Mouse (Mus musculus): ENCODE data around the gene Klhdc8a. TPM values are rescaled to one million over a fixed set of nuclear protein-coding genes. Genes with fewer than 3 reads are reported as not detected.

Gene Klhdc8a
- polyA plus RNA-seq, 1 experiment from 2014 or later: 5.4 TPM

DNA sequence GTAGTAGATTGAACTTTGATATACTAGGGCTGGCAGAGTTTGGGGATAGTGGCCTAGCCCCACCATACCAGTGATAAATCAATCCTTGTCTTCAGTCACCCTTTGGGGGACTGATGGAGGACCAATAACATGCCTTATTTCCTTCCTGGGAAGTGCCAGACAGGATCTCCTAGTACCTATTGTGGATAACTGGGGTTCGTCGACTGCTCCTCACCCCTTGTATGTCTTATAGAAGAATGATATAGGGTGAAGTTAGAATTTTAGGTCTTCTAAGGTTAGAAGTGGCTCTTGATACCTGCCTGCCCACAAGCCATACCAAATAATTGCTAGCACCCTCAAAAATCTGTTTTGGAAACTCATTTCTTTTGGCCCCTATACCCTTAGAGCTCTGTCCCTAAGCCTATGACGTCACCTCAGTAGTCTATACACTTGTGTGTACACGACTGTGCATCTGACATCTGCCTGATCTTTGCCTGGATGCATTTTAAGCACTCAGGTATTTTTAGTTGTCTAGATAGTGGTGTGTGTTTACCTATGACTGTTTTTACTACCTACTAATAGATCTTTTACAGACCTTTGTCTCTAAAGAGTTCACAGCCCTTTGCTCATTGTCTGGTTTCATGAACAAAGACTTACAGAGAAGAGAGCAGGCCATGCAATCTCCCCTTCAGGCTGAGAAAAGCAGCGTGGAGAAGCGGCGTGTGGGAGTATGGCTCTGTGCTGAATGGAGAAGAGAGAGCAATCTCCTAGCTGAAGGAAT lies 23.6 kb downstream of the Klhdc8a start:
- Histone ChIP-seq H3K27ac (replicated peaks) (peak overlapping the region; percentile 98), H3K36me3 (peaks cover 35% of the 10 kb centered on the region), H3K9ac (replicated peaks) (peak overlapping the region; percentile 34), H3K4me2 (replicated peaks) (peak overlapping the region; percentile 63), H3K4me1 (peaks cover 92% of the 10 kb centered on the region), H3K4me3 (0 out of 2 replicates have a peak overlapping the region, but pooled peaks have one; percentile 6), H3K9me3 (no peaks in the 10 kb centered on the region), H3K27me3 (no peaks in the 10 kb centered on the region)
- 21% methylated on average over 7 of the region's 7 CpGs for WGBS
- peak; percentile 11; the same call in 1 of the 2 replicates for ATAC-seq (ENCODE audit: low FRiP score, low read depth)

DNA sequence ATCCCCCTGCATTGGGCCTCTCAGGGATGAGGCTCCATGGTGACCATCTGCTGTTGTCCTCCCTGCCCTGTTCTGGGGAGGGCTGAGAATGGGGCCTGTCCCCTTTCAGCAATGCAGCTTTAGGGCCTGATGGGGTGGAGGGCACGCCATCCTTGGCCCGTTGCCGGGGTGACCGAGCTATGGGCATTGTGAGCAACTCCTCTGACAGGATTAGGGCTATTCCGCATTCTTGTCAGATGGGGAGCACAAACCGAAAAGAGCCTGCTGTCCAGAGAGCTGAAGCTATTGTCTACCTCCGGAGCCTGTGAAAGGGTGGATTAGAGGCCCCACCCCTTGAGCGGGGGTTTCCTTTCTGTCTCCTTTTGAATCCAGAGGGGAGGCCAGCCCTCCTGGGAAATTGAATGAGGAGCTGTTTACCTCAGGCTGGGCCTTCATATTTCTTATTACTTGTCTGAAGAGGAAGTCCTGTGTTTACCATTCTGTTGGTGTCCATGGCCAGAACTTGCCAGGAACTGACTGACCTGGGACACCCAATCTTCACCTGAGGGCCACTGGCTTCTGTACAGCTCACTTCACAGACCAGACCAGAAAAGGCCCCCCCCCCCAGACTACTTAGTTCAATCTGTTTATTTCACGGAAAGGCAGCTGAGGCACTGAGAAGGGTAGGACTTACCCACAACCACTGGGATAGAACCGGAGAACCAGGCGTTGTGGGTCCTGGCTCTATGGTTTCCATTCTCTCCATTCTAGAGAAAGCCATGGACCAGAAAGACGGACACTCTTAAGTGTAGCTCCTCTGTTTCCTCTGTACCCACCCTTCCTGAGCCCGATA lies 24.5 kb downstream of the Klhdc8a start:
- WGBS: 4% methylated on average over 13 of the region's 13 CpGs
- peak overlapping the region; percentile 21 for H3K4me3 ChIP-seq
- peaks cover 44% of the 10 kb centered on the region for H3K36me3 ChIP-seq
- peak; percentile 95 for ATAC-seq (ENCODE audit: low FRiP score, low read depth)
- H3K4me2 ChIP-seq (replicated peaks): peak overlapping the region; percentile 63
- H3K27me3 ChIP-seq: no peaks in the 10 kb centered on the region
- peak overlapping the region; percentile 98 for H3K27ac ChIP-seq (replicated peaks)
- peaks cover 96% of the 10 kb centered on the region for H3K4me1 ChIP-seq
- H3K9ac ChIP-seq (replicated peaks): peak overlapping the region; percentile 34; the same call in 1 of the 2 replicates
- H3K9me3 ChIP-seq: no peaks in the 10 kb centered on the region

DNA sequence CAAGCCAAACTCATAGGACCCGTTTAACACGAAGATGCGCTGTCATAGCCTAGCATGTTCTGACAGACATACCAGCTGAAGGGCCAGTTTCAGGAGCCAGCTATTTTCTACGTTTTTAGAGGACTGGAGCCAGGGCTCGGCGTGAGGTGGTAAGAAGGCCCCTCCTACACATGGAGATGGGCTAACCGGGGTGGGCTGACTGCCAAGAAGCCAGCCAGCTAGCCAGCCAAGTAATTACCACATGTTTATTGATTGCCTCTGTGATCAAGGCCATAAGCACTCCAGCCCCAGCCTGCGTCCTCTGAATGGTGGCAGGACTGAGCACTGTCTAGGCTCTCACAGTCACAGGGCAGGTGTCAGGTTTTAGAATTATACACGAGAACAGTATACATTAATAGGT lies 28.4 kb downstream of the Klhdc8a start:
- H3K27me3 ChIP-seq: no peaks in the 10 kb centered on the region
- H3K4me3 ChIP-seq: no peak overlapping the region
- no peaks in the 10 kb centered on the region for H3K9me3 ChIP-seq
- H3K4me1 ChIP-seq: peaks cover 93% of the 10 kb centered on the region
- H3K36me3 ChIP-seq: peaks cover 72% of the 10 kb centered on the region
- H3K9ac ChIP-seq (replicated peaks): 0 out of 2 replicates have a peak overlapping the region, but pooled peaks have one; percentile 3
- 61% methylated on average over 9 of the region's 9 CpGs for WGBS
- ATAC-seq (ENCODE audit: low FRiP score, low read depth): no peak
- H3K4me2 ChIP-seq (replicated peaks): no peak overlapping the region
- H3K27ac ChIP-seq (replicated peaks): peak overlapping the region; percentile 78

DNA sequence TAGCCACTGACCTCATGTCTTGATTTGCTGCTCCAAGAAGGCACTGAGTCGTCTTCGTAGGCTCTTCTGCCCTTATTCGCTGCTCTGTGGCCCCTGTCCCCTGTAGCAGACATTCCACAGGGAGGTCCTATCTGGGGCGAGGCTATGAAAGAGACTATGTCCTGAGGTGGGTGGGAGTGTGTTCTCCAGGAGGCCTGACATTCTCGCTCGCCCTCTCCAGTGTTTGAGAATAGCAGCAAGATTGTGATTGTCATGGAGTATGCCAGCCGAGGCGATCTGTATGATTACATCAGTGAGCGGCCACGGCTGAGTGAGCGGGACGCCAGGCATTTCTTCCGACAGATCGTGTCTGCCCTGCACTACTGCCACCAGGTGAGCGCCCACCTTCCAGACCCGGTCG lies 29.1 kb downstream of the Klhdc8a start:
- no peak for ATAC-seq (ENCODE audit: low FRiP score, low read depth)

DNA sequence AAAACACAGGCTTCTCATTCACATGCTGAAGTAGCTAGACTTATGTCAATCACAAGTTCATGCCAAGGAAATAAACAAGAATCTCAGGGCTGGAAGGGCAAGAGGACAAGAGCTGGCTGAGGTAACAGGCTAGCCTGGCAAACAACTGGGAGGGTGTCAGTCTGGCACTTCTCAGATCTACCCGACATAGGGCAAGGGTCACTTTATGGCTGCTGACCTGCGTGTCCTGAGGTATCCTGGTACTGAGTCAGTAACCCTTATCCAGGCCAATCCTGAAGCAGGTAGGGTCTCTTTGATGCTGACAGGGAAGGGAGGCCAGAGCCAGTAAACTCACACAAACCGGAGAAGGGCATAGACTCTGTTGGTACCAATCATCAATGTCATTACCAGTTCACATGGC lies 30.1 kb downstream of the Klhdc8a start:
- no peaks in the 10 kb centered on the region for H3K9me3 ChIP-seq
- WGBS: 77% methylated on average over 3 of the region's 3 CpGs
- no peak for ATAC-seq (ENCODE audit: low FRiP score, low read depth)
- peaks cover 80% of the 10 kb centered on the region for H3K36me3 ChIP-seq
- H3K27ac ChIP-seq (replicated peaks): peak overlapping the region; percentile 78
- peaks cover 93% of the 10 kb centered on the region for H3K4me1 ChIP-seq
- H3K4me2 ChIP-seq (replicated peaks): no peak overlapping the region
- H3K27me3 ChIP-seq: no peaks in the 10 kb centered on the region
- H3K9ac ChIP-seq (replicated peaks): 0 out of 2 replicates have a peak overlapping the region, but pooled peaks have one; percentile 1
- no peak overlapping the region for H3K4me3 ChIP-seq

More for the DNA sequence above, 29.1 kb downstream of the Klhdc8a start:
- WGBS: 87% methylated on average over 17 of the region's 17 CpGs
- Histone ChIP-seq H3K36me3 (peaks cover 79% of the 10 kb centered on the region), H3K27ac (replicated peaks) (peak overlapping the region; percentile 78), H3K27me3 (no peaks in the 10 kb centered on the region), H3K4me1 (peaks cover 93% of the 10 kb centered on the region), H3K9ac (replicated peaks) (0 out of 2 replicates have a peak overlapping the region, but pooled peaks have one; percentile 3), H3K4me2 (replicated peaks) (no peak overlapping the region), H3K9me3 (no peaks in the 10 kb centered on the region), H3K4me3 (no peak overlapping the region)

DNA sequence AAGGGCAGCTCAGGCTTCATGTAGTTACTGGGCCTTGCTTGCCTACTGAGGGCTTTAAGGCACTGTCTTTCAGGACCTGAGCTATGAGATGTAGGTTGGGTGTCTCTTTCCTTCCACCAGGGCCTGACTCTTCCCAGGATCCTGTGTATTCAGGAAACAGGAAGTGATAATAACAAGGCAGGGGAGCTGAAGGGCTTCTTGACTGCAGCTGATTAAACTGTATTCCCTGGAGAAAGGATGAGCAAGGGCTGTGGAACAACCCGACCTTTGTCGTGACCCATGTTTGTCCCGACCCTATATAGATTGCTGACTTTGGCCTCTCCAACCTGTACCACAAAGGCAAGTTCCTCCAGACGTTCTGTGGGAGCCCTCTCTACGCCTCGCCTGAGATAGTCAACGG lies 31.2 kb downstream of the Klhdc8a start:
- WGBS: 78% methylated on average over 7 of the region's 7 CpGs
- Histone ChIP-seq H3K4me1 (peaks cover 93% of the 10 kb centered on the region), H3K27me3 (no peaks in the 10 kb centered on the region), H3K9me3 (no peaks in the 10 kb centered on the region), H3K9ac (replicated peaks) (no peak overlapping the region; the same call in 1 of the 2 replicates), H3K4me3 (no peak overlapping the region), H3K36me3 (peaks cover 75% of the 10 kb centered on the region), H3K4me2 (replicated peaks) (no peak overlapping the region), H3K27ac (replicated peaks) (peak overlapping the region; percentile 94)
- ATAC-seq (ENCODE audit: low FRiP score, low read depth): no peak

DNA sequence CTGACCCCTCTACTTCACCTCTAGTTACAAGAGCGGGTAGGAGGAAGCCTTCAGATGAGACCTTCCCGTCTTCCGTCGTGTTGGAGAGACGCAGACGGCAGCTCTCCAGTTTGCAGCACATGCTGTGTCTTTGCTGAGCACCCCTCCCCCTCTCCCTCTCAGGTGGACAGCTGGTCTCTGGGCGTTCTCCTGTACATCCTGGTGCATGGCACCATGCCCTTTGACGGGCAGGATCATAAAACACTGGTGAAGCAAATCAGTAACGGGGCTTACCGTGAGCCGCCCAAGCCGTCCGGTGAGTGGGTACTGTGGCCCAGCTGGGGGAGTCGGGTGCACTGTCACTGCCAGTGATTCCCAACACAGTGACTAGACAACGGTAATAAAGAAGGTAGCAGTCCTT lies 32.0 kb downstream of the Klhdc8a start:
- Histone ChIP-seq H3K27ac (replicated peaks) (peak overlapping the region; percentile 94), H3K9me3 (no peaks in the 10 kb centered on the region), H3K4me1 (peaks cover 94% of the 10 kb centered on the region), H3K9ac (replicated peaks) (0 out of 2 replicates have a peak overlapping the region, but pooled peaks have one; percentile 4), H3K36me3 (peaks cover 68% of the 10 kb centered on the region), H3K27me3 (no peaks in the 10 kb centered on the region), H3K4me2 (replicated peaks) (no peak overlapping the region), H3K4me3 (no peak overlapping the region)
- 56% methylated on average over 15 of the region's 15 CpGs for WGBS
- no peak for ATAC-seq (ENCODE audit: low FRiP score, low read depth)

DNA sequence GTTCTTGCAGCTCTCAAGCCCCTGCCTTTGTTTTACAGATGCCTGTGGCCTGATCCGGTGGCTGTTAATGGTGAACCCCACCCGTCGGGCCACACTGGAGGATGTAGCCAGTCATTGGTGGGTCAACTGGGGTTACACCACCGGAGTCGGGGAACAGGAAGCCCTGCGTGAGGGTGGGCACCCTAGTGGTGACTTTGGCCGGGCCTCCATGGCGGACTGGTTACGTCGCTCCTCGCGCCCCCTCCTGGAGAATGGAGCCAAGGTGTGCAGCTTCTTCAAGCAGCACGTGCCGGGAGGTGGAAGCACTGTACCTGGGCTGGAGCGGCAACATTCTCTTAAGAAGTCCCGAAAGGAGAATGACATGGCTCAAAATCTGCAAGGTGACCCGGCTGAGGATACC lies 32.9 kb downstream of the Klhdc8a start:
- Histone ChIP-seq H3K9ac (replicated peaks) (no peak overlapping the region), H3K9me3 (no peaks in the 10 kb centered on the region), H3K4me3 (no peak overlapping the region), H3K36me3 (peaks cover 59% of the 10 kb centered on the region), H3K4me1 (peaks cover 94% of the 10 kb centered on the region), H3K4me2 (replicated peaks) (no peak overlapping the region), H3K27me3 (no peaks in the 10 kb centered on the region), H3K27ac (replicated peaks) (peak overlapping the region; percentile 94)
- WGBS: 85% methylated on average over 17 of the region's 17 CpGs
- ATAC-seq (ENCODE audit: low FRiP score, low read depth): no peak

DNA sequence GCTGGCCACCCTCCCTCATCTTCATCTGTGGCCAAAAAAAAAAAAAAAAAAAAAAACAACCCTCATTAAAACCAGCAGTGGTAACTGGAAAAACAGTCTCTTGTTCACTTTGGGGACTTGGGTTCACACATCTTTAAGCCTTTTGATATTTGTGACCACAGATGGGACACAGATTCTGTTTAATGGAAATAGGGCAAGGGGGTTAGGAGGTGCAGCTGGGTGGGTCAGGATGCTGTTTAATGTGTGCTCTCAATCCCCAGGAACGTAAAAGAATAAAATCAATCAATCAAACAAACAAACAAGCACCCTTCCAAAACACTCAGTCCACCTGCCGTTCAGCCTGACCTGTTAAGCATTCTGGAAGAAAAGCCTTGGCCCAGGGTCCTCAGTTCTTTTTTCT lies 34.8 kb downstream of the Klhdc8a start:
- ATAC-seq (ENCODE audit: low FRiP score, low read depth): no peak
- WGBS: 2% methylated on average over 2 of the region's 2 CpGs
- H3K4me3 ChIP-seq: no peak overlapping the region
- H3K36me3 ChIP-seq: peaks cover 40% of the 10 kb centered on the region
- peak overlapping the region; percentile 6; the same call in 1 of the 2 replicates for H3K4me2 ChIP-seq (replicated peaks)
- peak overlapping the region; percentile 11 for H3K9ac ChIP-seq (replicated peaks)
- no peaks in the 10 kb centered on the region for H3K27me3 ChIP-seq
- peak overlapping the region; percentile 94 for H3K27ac ChIP-seq (replicated peaks)
- no peaks in the 10 kb centered on the region for H3K9me3 ChIP-seq
- peaks cover 89% of the 10 kb centered on the region for H3K4me1 ChIP-seq

DNA sequence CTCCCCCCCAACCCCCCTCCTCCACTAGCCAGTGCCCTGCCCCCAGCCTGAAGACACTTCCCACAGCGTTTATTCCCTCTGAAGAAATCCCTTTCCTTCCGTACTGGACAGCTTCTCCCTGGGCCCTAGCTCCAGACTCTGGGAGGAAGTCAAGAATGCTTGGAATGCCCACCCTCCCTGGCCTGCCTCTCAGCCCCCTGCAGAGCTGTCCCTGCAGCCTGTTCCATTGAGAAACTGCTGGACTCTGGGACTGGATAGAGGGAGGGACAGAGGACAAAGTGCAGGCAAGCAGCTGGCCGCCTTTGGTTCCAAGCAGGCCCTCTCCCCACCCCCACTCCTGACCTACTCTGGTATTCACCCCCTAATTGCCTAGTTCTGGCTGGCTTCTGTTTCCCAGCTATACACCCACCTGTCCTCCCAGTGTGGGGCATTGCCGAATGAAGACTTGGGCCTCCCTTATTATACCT lies 35.3 kb downstream of the Klhdc8a start:
- no peak overlapping the region for H3K4me3 ChIP-seq
- H3K9ac ChIP-seq (replicated peaks): peak overlapping the region; percentile 11; the same call in 1 of the 2 replicates
- peaks cover 87% of the 10 kb centered on the region for H3K4me1 ChIP-seq
- H3K27me3 ChIP-seq: no peaks in the 10 kb centered on the region
- ATAC-seq (ENCODE audit: low FRiP score, low read depth): peak; percentile 83
- H3K4me2 ChIP-seq (replicated peaks): peak overlapping the region; percentile 6; the same call in 1 of the 2 replicates
- 0% methylated on average over 4 of the region's 4 CpGs for WGBS
- peak overlapping the region; percentile 94 for H3K27ac ChIP-seq (replicated peaks)
- no peaks in the 10 kb centered on the region for H3K9me3 ChIP-seq
- peaks cover 35% of the 10 kb centered on the region for H3K36me3 ChIP-seq

DNA sequence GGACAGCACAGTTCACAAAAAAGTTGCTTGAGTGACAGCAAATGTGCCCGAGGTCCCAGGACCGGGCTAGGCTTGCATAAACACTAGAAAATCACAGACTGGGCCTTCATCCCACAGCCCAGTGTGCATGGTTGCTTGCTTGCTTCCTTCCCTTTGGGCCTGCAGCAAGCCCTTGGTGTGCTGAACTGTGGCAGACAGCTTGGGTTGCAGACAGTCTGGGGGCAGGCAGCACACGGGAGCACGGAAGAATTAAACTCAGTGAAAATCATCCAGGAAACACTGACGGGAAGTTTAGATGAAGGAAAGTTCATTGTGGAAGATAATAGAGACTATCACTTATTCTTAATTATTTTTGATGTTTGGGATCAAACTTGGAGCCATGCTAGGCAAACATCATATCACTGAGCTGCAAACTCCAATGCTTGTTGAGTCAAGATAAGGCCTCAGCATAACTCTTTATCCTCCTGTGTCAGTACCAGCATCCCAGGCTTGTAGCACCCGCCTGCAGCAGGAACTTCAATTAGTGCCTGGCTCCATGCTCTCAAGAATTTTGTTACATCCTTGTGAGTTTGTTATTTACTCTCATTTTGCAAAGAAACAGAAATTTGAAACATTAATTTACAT lies 35.9 kb downstream of the Klhdc8a start:
- peaks cover 85% of the 10 kb centered on the region for H3K4me1 ChIP-seq
- no peak overlapping the region for H3K9ac ChIP-seq (replicated peaks)
- WGBS: 9% methylated on average over 6 of the region's 6 CpGs
- H3K27ac ChIP-seq (replicated peaks): peak overlapping the region; percentile 94
- ATAC-seq (ENCODE audit: low FRiP score, low read depth): no peak; the same call in 1 of the 2 replicates
- H3K36me3 ChIP-seq: peaks cover 32% of the 10 kb centered on the region
- no peaks in the 10 kb centered on the region for H3K27me3 ChIP-seq
- H3K9me3 ChIP-seq: no peaks in the 10 kb centered on the region
- H3K4me2 ChIP-seq (replicated peaks): no peak overlapping the region
- H3K4me3 ChIP-seq: no peak overlapping the region
